8 mouse cellular contexts compared by ENCODE assay signal in genomic region chr11:116106154-116106962, GRCm38 (mm10). TPM values are rescaled to one million over a fixed set of nuclear protein-coding genes. Genes with fewer than 3 reads are reported as not detected.
DNase-seq lines count a peak whose midpoint lies in the region; ATAC-seq and TF ChIP-seq lines count a peak whose summit lies in the region.

No protein-coding gene starts in this region.

- H3K4me2 ChIP-seq in forebrain, embryonic 12.5 days: peak overlapping the region; percentile 36
- H3K4me2 ChIP-seq in forebrain, embryonic 15.5 days (replicated peaks): no peak overlapping the region
- H3K4me2 ChIP-seq in kidney, embryonic 15.5 days: peak overlapping the region; percentile 64
- no peak overlapping the region for H3K4me2 ChIP-seq in midbrain, postnatal 0 days (ENCODE audit: low read depth, low read length, poor library complexity, severe bottlenecking)

- peak overlapping the region; percentile 5; the same call in 1 of the 2 replicates for H3K4me3 ChIP-seq in forebrain, embryonic 12.5 days (replicated peaks)
- no peak overlapping the region for H3K4me3 ChIP-seq in forebrain, embryonic 15.5 days
- H3K4me3 ChIP-seq in kidney, embryonic 15.5 days (replicated peaks): peak overlapping the region; percentile 18
- H3K4me3 ChIP-seq in midbrain, postnatal 0 days (ENCODE audit: low read depth, low read length): no peak overlapping the region

- H3K36me3 ChIP-seq in forebrain, embryonic 12.5 days (replicated peaks): no peaks in the 10 kb centered on the region
- H3K36me3 ChIP-seq in forebrain, embryonic 15.5 days: no peaks in the 10 kb centered on the region
- no peaks in the 10 kb centered on the region for H3K36me3 ChIP-seq in kidney, embryonic 15.5 days
- H3K36me3 ChIP-seq in midbrain, postnatal 0 days (ENCODE audit: insufficient read depth, low read length): no peaks in the 10 kb centered on the region

- DNase-seq in ZHBTc4 (ENCODE audit: low read depth, low spot score): peak; percentile 80
- no peak for DNase-seq in midbrain, postnatal 0 days (ENCODE audit: low spot score)
- DNase-seq in adrenal gland, postnatal 10 days: no peak
- DNase-seq in thymus, postnatal 4 days: no peak

- H3K27ac ChIP-seq in forebrain, embryonic 12.5 days: no peak overlapping the region
- H3K27ac ChIP-seq in forebrain, embryonic 15.5 days (replicated peaks): no peak overlapping the region
- H3K27ac ChIP-seq in kidney, embryonic 15.5 days: peak overlapping the region; percentile 52; the same call in 1 of the 2 replicates
- no peak overlapping the region for H3K27ac ChIP-seq in midbrain, postnatal 0 days (ENCODE audit: low read depth, low read length)

- TF ChIP-seq CTCF in midbrain, postnatal 0 days (IDR thresholded peaks at IDR 0.05): no peak

- 0 out of 2 replicates have a peak overlapping the region, but pooled peaks have one; percentile 38 for H3K9ac ChIP-seq in forebrain, embryonic 12.5 days
- no peak overlapping the region for H3K9ac ChIP-seq in forebrain, embryonic 15.5 days (replicated peaks)
- 0 out of 2 replicates have a peak overlapping the region, but pooled peaks have one; percentile 26 for H3K9ac ChIP-seq in kidney, embryonic 15.5 days
- H3K9ac ChIP-seq in midbrain, postnatal 0 days (replicated peaks; ENCODE audit: low read length, poor library complexity, severe bottlenecking): 0 out of 2 replicates have a peak overlapping the region, but pooled peaks have one; percentile 13

- H3K4me1 ChIP-seq in forebrain, embryonic 12.5 days: peaks cover 64% of the 10 kb centered on the region
- H3K4me1 ChIP-seq in forebrain, embryonic 15.5 days: peaks cover 58% of the 10 kb centered on the region
- H3K4me1 ChIP-seq in kidney, embryonic 15.5 days: peaks cover 91% of the 10 kb centered on the region
- no peaks in the 10 kb centered on the region for H3K4me1 ChIP-seq in midbrain, postnatal 0 days (ENCODE audit: insufficient read depth, low read length)

- 19% methylated on average over 32 of the region's 32 CpGs for WGBS in forebrain, embryonic 12.5 days
- WGBS in forebrain, embryonic 15.5 days: 33% methylated on average over 32 of the region's 32 CpGs
- 22% methylated on average over 32 of the region's 32 CpGs for WGBS in kidney, embryonic 15.5 days
- 27% methylated on average over 31 of the region's 32 CpGs for WGBS in midbrain, postnatal 0 days

- peaks cover 65% of the 10 kb centered on the region for H3K27me3 ChIP-seq in forebrain, embryonic 12.5 days
- peaks cover 58% of the 10 kb centered on the region for H3K27me3 ChIP-seq in forebrain, embryonic 15.5 days
- peaks cover 47% of the 10 kb centered on the region for H3K27me3 ChIP-seq in kidney, embryonic 15.5 days
- H3K27me3 ChIP-seq in midbrain, postnatal 0 days (ENCODE audit: insufficient read depth, low read length): peaks cover 50% of the 10 kb centered on the region

- ATAC-seq in forebrain, embryonic 12.5 days (ENCODE audit: low FRiP score): no peak
- no peak for ATAC-seq in forebrain, embryonic 15.5 days (replicated peaks)
- no peak for ATAC-seq in kidney, embryonic 15.5 days (replicated peaks; ENCODE audit: low FRiP score)
- ATAC-seq in midbrain, postnatal 0 days (ENCODE audit: low FRiP score): no peak
- no peak for ATAC-seq in megakaryocyte progenitor cell, adult 5-6 weeks (replicated peaks; ENCODE audit: poor library complexity)

- H3K9me3 ChIP-seq in forebrain, embryonic 12.5 days: no peaks in the 10 kb centered on the region
- no peaks in the 10 kb centered on the region for H3K9me3 ChIP-seq in forebrain, embryonic 15.5 days
- no peaks in the 10 kb centered on the region for H3K9me3 ChIP-seq in kidney, embryonic 15.5 days (replicated peaks)
- H3K9me3 ChIP-seq in midbrain, postnatal 0 days (ENCODE audit: low read length): no peaks in the 10 kb centered on the region

RNA-seq across cellular contexts. Expression of gene Wbp2, which starts 19.6 kb away (rescaled TPM):
- 92.3 and 101 TPM in 2 replicates for polyA plus RNA-seq in forebrain, embryonic 12.5 days (2016; fragmentation: Nextera tagmentation; extraction: Ambion mirVana)
- polyA plus RNA-seq in forebrain, embryonic 15.5 days (2015; fragmentation: Nextera tagmentation; extraction: Ambion mirVana): 138 and 144 TPM in 2 replicates
- polyA plus RNA-seq in kidney, embryonic 15.5 days (2015; fragmentation: Nextera tagmentation; extraction: Ambion mirVana): 82.1 and 101 TPM in 2 replicates
- 119 and 150 TPM in 2 replicates for total RNA-seq in midbrain, postnatal 0 days (2014; rRNA removed)
- 254 and 267 TPM in 2 replicates for polyA plus RNA-seq in midbrain, postnatal 0 days (2015; fragmentation: Nextera tagmentation; extraction: Ambion mirVana)
- 100 to 1,000 TPM; 103 to 110 TPM for total RNA-seq in adrenal gland, postnatal 10 days (2021)
- 42.4 and 56.5 TPM in 2 replicates for total RNA-seq in megakaryocyte progenitor cell, adult 5-6 weeks (2015)
- total RNA-seq in megakaryocyte progenitor cell, adult 5-6 weeks (2017): 15.6 and 22.8 TPM in 2 replicates

RNA-seq across cellular contexts. Expression of gene Trim47, which starts 20.7 kb away (rescaled TPM):
- polyA plus RNA-seq in forebrain, embryonic 12.5 days (2016; fragmentation: Nextera tagmentation; extraction: Ambion mirVana): 2.7 and 3.2 TPM in 2 replicates
- polyA plus RNA-seq in forebrain, embryonic 15.5 days (2015; fragmentation: Nextera tagmentation; extraction: Ambion mirVana): 7.0 and 7.7 TPM in 2 replicates
- polyA plus RNA-seq in kidney, embryonic 15.5 days (2015; fragmentation: Nextera tagmentation; extraction: Ambion mirVana): 21.4 and 24.6 TPM in 2 replicates
- total RNA-seq in midbrain, postnatal 0 days (2014; rRNA removed): 12.6 and 16.8 TPM in 2 replicates
- polyA plus RNA-seq in midbrain, postnatal 0 days (2015; fragmentation: Nextera tagmentation; extraction: Ambion mirVana): 9.0 and 11.7 TPM in 2 replicates
- 10 to 100 TPM; 23.2 to 24.5 TPM for total RNA-seq in adrenal gland, postnatal 10 days (2021)
- total RNA-seq in megakaryocyte progenitor cell, adult 5-6 weeks (2015): 0.59 and 1.9 TPM in 2 replicates
- 1.0 and 1.3 TPM in 2 replicates for total RNA-seq in megakaryocyte progenitor cell, adult 5-6 weeks (2017)

RNA-seq across cellular contexts. Expression of gene Trim65, which starts 24.6 kb away (rescaled TPM):
- 1.9 and 2.1 TPM in 2 replicates for polyA plus RNA-seq in forebrain, embryonic 12.5 days (2016; fragmentation: Nextera tagmentation; extraction: Ambion mirVana)
- 1.6 and 1.9 TPM in 2 replicates for polyA plus RNA-seq in forebrain, embryonic 15.5 days (2015; fragmentation: Nextera tagmentation; extraction: Ambion mirVana)
- polyA plus RNA-seq in kidney, embryonic 15.5 days (2015; fragmentation: Nextera tagmentation; extraction: Ambion mirVana): 4.5 and 5.4 TPM in 2 replicates
- total RNA-seq in midbrain, postnatal 0 days (2014; rRNA removed): 5.7 and 7.6 TPM in 2 replicates
- 2.3 TPM in 2 replicates for polyA plus RNA-seq in midbrain, postnatal 0 days (2015; fragmentation: Nextera tagmentation; extraction: Ambion mirVana)
- 1 to 10 TPM; 6.3 to 8.1 TPM for total RNA-seq in adrenal gland, postnatal 10 days (2021)
- 13.8 and 16.2 TPM in 2 replicates for total RNA-seq in megakaryocyte progenitor cell, adult 5-6 weeks (2015)
- total RNA-seq in megakaryocyte progenitor cell, adult 5-6 weeks (2017): 6.2 and 7.7 TPM in 2 replicates

RNA-seq across cellular contexts. Expression of gene Unc13d, which starts 28.6 kb away (rescaled TPM):
- polyA plus RNA-seq in forebrain, embryonic 12.5 days (2016; fragmentation: Nextera tagmentation; extraction: Ambion mirVana): 0.69 and 0.73 TPM in 2 replicates
- 0.70 and 0.80 TPM in 2 replicates for polyA plus RNA-seq in forebrain, embryonic 15.5 days (2015; fragmentation: Nextera tagmentation; extraction: Ambion mirVana)
- 1.3 and 1.5 TPM in 2 replicates for polyA plus RNA-seq in kidney, embryonic 15.5 days (2015; fragmentation: Nextera tagmentation; extraction: Ambion mirVana)
- total RNA-seq in midbrain, postnatal 0 days (2014; rRNA removed): 0.22 and 0.71 TPM in 2 replicates
- 0.67 and 0.77 TPM in 2 replicates for polyA plus RNA-seq in midbrain, postnatal 0 days (2015; fragmentation: Nextera tagmentation; extraction: Ambion mirVana)
- total RNA-seq in adrenal gland, postnatal 10 days (2021): 1 to 10 TPM; 2.3 to 2.7 TPM
- total RNA-seq in megakaryocyte progenitor cell, adult 5-6 weeks (2015): 13.6 and 15.8 TPM in 2 replicates
- 15.5 and 26.1 TPM in 2 replicates for total RNA-seq in megakaryocyte progenitor cell, adult 5-6 weeks (2017)

RNA-seq across cellular contexts. Expression of gene Mrpl38, which starts 32.3 kb away (rescaled TPM):
- 89.6 and 90.5 TPM in 2 replicates for polyA plus RNA-seq in forebrain, embryonic 12.5 days (2016; fragmentation: Nextera tagmentation; extraction: Ambion mirVana)
- 77.7 and 78.5 TPM in 2 replicates for polyA plus RNA-seq in forebrain, embryonic 15.5 days (2015; fragmentation: Nextera tagmentation; extraction: Ambion mirVana)
- 102 and 112 TPM in 2 replicates for polyA plus RNA-seq in kidney, embryonic 15.5 days (2015; fragmentation: Nextera tagmentation; extraction: Ambion mirVana)
- 74.3 and 100 TPM in 2 replicates for total RNA-seq in midbrain, postnatal 0 days (2014; rRNA removed)
- 77.0 and 78.7 TPM in 2 replicates for polyA plus RNA-seq in midbrain, postnatal 0 days (2015; fragmentation: Nextera tagmentation; extraction: Ambion mirVana)
- 10 to 100 TPM; 86.8 to 94.1 TPM for total RNA-seq in adrenal gland, postnatal 10 days (2021)
- total RNA-seq in megakaryocyte progenitor cell, adult 5-6 weeks (2015): 38.2 and 47.0 TPM in 2 replicates
- total RNA-seq in megakaryocyte progenitor cell, adult 5-6 weeks (2017): 24.0 and 24.9 TPM in 2 replicates

Comparison
In these comparisons a context has a peak if more than half of its experiments do, and no peak if none do; other contexts are left out.
1. H3K4me2 ChIP-seq: peak in forebrain, embryonic 12.5 days (single experiment) and kidney, embryonic 15.5 days (single experiment); none in forebrain, embryonic 15.5 days (single experiment) and midbrain, postnatal 0 days (single experiment).
2. H3K4me3 ChIP-seq: peak in forebrain, embryonic 12.5 days (single experiment) and kidney, embryonic 15.5 days (single experiment); none in forebrain, embryonic 15.5 days (single experiment) and midbrain, postnatal 0 days (single experiment).